Mouse (Mus musculus): ENCODE data around the gene Nvl. TPM values are rescaled to one million over a fixed set of nuclear protein-coding genes. Genes with fewer than 3 reads are reported as not detected.

Nvl gene
- polyA plus RNA-seq, 1 experiment: 25.9 TPM

- no peak overlapping the region for H3K27ac ChIP-seq (ENCODE audit: insufficient read depth, low read depth, low read length)
- no peak for TF ChIP-seq CTCF (IDR thresholded peaks at IDR 0.05; ENCODE audit: low read depth, low read length)
- TF ChIP-seq POLR2A (IDR thresholded peaks at IDR 0.05; ENCODE audit: borderline replicate concordance, low read depth, low read length): no peak
- no peaks in the 10 kb centered on the region for H3K4me1 ChIP-seq (ENCODE audit: control insufficient read depth, insufficient read depth, low read length)
- H3K4me3 ChIP-seq (ENCODE audit: insufficient read depth, low read length): no peak overlapping the region
These were observed 96.5 kb downstream of the Nvl start for GRCm38 (mm10) chr1:181047520-181047919.

- Histone ChIP-seq H3K4me1 (ENCODE audit: control insufficient read depth, insufficient read depth, low read length) (no peaks in the 10 kb centered on the region), H3K4me3 (ENCODE audit: insufficient read depth, low read length) (no peak overlapping the region), H3K27ac (ENCODE audit: insufficient read depth, low read depth, low read length) (no peak overlapping the region)
- TF ChIP-seq CTCF (IDR thresholded peaks at IDR 0.05; ENCODE audit: low read depth, low read length) (peak; percentile 27; the same call in 1 of the 2 replicates), POLR2A (IDR thresholded peaks at IDR 0.05; ENCODE audit: borderline replicate concordance, low read depth, low read length) (no peak)
These were observed 104.4 kb downstream of the Nvl start for GRCm38 (mm10) chr1:181039652-181040051.

- no peaks in the 10 kb centered on the region for H3K4me1 ChIP-seq (ENCODE audit: control insufficient read depth, insufficient read depth, low read length)
- TF ChIP-seq CTCF (IDR thresholded peaks at IDR 0.05; ENCODE audit: low read depth, low read length): no peak
- no peak for TF ChIP-seq POLR2A (IDR thresholded peaks at IDR 0.05; ENCODE audit: borderline replicate concordance, low read depth, low read length)
- H3K27ac ChIP-seq (ENCODE audit: insufficient read depth, low read depth, low read length): no peak overlapping the region
- no peak overlapping the region for H3K4me3 ChIP-seq (ENCODE audit: insufficient read depth, low read length)
These were observed 106.4 kb downstream of the Nvl start for GRCm38 (mm10) chr1:181037623-181038022.

Other genes starting within 250 kb of the Nvl start
- 19.2 and 20.9 TPM in 2 replicates for gene Pycr2, start 239.9 kb downstream of the Nvl start, polyA plus RNA-seq (2012; ENCODE audit: insufficient read depth, insufficient read length, missing spikeins)
- gene Lefty1, start 209.2 kb downstream of the Nvl start, polyA plus RNA-seq (2012; ENCODE audit: insufficient read depth, insufficient read length, missing spikeins): not detected in 2 replicates
- gene Tmem63a, start 201.9 kb downstream of the Nvl start, polyA plus RNA-seq (2012; ENCODE audit: insufficient read depth, insufficient read length, missing spikeins): 23.4 and 23.9 TPM in 2 replicates
- 40.7 and 45.8 TPM in 2 replicates for gene Ephx1, start 123.3 kb downstream of the Nvl start, polyA plus RNA-seq (2012; ENCODE audit: insufficient read depth, insufficient read length, missing spikeins)
- gene 9130409I23Rik, start 93.0 kb downstream of the Nvl start, polyA plus RNA-seq (2012; ENCODE audit: insufficient read depth, insufficient read length, missing spikeins): not detected in 2 replicates
- gene Cnih4, start 489 bp upstream of the Nvl start, polyA plus RNA-seq (2012; ENCODE audit: insufficient read depth, insufficient read length, missing spikeins): 68.5 and 82.2 TPM in 2 replicates
- 226 and 227 TPM in 2 replicates for gene Wdr26, start 67.8 kb upstream of the Nvl start, polyA plus RNA-seq (2012; ENCODE audit: insufficient read depth, insufficient read length, missing spikeins)
- gene Cnih3, start 208.4 kb upstream of the Nvl start, polyA plus RNA-seq (2012; ENCODE audit: insufficient read depth, insufficient read length, missing spikeins): not detected in 2 replicates

Data from bone marrow macrophage, adult 2 months (primary cell).